Mouse (Mus musculus) stomach, postnatal 0 days (tissue): ENCODE measurements around the gene Hapln1.

ENCODE experiments used
- CTCF ChIP-seq: IDR thresholded peaks from 2 replicates; pipeline ENCODE4 v1.5.1; 2016; ENCODE audit warnings: antibody characterized with exemption, low read depth, mild to moderate bottlenecking, moderate library complexity
- EP300 ChIP-seq: optimal IDR thresholded peaks from 2 replicates; pipeline ENCODE3; 2016; ENCODE audit warnings: antibody characterized with exemption

DNA sequence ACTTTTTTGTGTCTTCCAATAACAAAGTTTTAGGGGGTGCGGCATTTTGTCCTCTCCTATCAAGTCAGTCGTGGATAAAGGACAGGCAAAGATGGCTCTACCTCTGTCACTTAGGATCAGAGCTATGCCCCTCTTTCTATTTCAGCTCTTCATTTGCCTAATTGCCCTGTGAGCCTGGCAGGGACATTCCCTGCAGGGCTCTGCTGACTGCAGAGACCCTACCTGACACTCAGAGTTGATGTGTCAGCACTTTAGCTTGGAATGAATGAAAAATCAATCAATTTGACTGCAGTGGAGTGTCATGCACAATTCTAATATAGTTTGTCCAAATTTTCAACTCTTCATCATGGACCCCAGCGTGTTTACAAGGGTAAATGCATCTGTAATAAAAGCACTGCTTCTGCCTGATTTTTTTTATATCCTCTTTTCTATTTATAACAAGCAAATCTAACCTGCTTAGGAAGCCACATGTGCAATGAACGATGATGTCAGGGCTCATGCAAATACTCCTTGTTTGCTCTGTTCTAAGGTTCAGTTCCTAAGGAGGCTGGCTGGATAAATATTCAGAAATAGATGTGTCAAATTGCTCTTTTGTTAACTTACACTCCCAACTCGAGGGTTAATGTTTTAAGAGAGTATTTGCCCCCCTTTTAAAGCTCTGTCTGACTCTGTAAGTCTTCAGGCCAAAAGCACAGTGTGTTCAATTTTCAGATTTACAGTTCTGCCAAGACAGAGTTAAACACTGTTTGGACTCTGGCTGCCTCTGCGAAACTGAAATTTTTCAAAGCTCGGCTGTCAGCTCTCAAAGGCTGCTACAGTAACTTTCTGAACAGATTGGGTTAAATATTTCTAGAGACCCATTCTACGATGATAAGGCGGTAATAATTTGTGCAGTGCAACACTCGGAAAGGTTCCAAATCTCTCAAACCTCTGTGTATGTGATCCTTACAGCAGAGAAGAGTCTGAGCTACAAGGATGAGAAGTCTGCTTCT, 44.4 kb downstream of the Hapln1 start:
- TF ChIP-seq CTCF: no peak
- no peak for TF ChIP-seq EP300
